Mouse (Mus musculus) heart, adult 18-20 months (tissue): Measurements from ENCODE around the gene Kcnq1. TPM values are rescaled to one million over a fixed set of nuclear protein-coding genes. Genes with fewer than 3 reads are reported as not detected.
A peak's percentile ranks its signal among the peaks of the same experiment; 100 is the strongest.

Source experiments
- DNase-seq, 2 experiments: peaks; one replicate each; pipeline ENCODE4 v3.0.0; 2021 to 2022; ENCODE audit warnings: mixed read lengths in 1 of 2
- total RNA-seq, 2 experiments: library from RNA; stranded (reverse); gene quantifications; 2 replicates each; pipeline ENCODE4 v1.2.3; 2021

Kcnq1 gene
- total RNA-seq, 2 experiments from 2014 or later, result 33.8 to 36.4 TPM

GRCm38 (mm10) chr7:143461920-143462319, 355.8 kb downstream of the Kcnq1 start:
- no peak for DNase-seq

GRCm38 (mm10) chr7:143462516-143462915, 356.4 kb downstream of the Kcnq1 start:
- DNase-seq, result no peak

- DNase-seq, result peak; percentile 80 to 94
Measured at GRCm38 (mm10) chr7:143463865-143464415, 357.8 kb downstream of the Kcnq1 start.

GRCm38 (mm10) chr7:143464811-143465560, 358.8 kb downstream of the Kcnq1 start:
- DNase-seq, result peak; percentile 48 to 64

GRCm38 (mm10) chr7:143466099-143466677, 360.0 kb downstream of the Kcnq1 start:
- peak; percentile 72 to 92 for DNase-seq

GRCm38 (mm10) chr7:143467714-143468113, 361.6 kb downstream of the Kcnq1 start:
- no peak for DNase-seq

- DNase-seq, result peak; percentile 75 to 88
Measured at GRCm38 (mm10) chr7:143469946-143470345, 363.8 kb downstream of the Kcnq1 start.

GRCm38 (mm10) chr7:143473347-143474101, 367.4 kb downstream of the Kcnq1 start, which contains the start of gene Slc22a18:
Gene Slc22a18, plus strand, starts transcription at chr7:143473736.
- peak; percentile 64 to 74 for DNase-seq

GRCm38 (mm10) chr7:143474811-143475210, 368.6 kb downstream of the Kcnq1 start:
- no peak for DNase-seq

- no peak for DNase-seq
Measured at GRCm38 (mm10) chr7:143475876-143476275, 369.7 kb downstream of the Kcnq1 start.

Other genes with a start within 250 kb of the Kcnq1 start
- gene Th, start 175.2 kb upstream of the Kcnq1 start, total RNA-seq, result not detected
- not detected for gene Ascl2, start 137.1 kb upstream of the Kcnq1 start, total RNA-seq
- 1 to 10 TPM in 1 of 2 experiments, under 1 TPM in 1; 0.69 to 2.6 TPM for gene Tspan32, start 101.3 kb upstream of the Kcnq1 start, total RNA-seq
- gene Cd81, start 53.6 kb upstream of the Kcnq1 start, total RNA-seq, result 100 to 1,000 TPM; 410 to 413 TPM
- gene Tssc4, start 37.1 kb upstream of the Kcnq1 start, total RNA-seq, result 10 to 100 TPM; 13.1 to 14.9 TPM
- under 1 TPM in 1 of 2 experiments, not detected in 1; 0.10 TPM for gene Trpm5, start 11.7 kb upstream of the Kcnq1 start, total RNA-seq